Mouse (Mus musculus): ENCODE data around the gene H1fx. TPM values are rescaled to one million over a fixed set of nuclear protein-coding genes. Genes with fewer than 3 reads are reported as not detected.
"Not testable (repeated sequence)": the region's sequence is repeated elsewhere in the genome, so short reads cannot be mapped to it uniquely, and the experiment has no call there.

Gene H1fx
- polyA plus RNA-seq, 1 experiment from 2014 or later: 41.6 TPM

DNA sequence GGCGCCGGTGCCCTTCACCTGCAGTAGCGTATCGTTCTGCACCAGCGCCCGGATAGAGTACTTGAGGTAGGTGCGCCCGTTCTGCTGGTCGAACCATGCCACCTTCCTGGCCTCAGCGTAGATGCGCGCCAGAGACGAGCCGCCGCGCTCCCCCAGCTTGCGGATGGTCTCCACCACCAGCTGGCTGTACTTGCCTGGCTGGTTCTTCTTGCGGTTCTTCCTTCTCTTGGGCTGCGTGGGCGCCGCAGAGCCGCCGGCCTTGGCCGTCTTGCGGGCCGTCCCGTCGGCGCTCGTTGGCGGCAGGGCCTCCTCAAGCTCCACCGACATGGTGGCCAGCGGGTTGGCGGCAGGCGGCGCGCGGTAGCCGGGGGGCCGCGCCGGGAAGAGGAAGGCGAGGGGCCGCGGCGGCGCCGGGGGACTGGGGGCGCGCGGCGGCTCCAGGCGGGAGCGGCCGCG, 379 bp downstream of the H1fx start:
- H3K36me3 ChIP-seq: peaks cover 14% of the 10 kb centered on the region
- H3K27ac ChIP-seq (replicated peaks): peak overlapping the region; percentile 90
- H3K4me1 ChIP-seq: peaks cover 21% of the 10 kb centered on the region
- WGBS: under 1% methylated on average over 44 of the region's 56 CpGs
- H3K4me3 ChIP-seq (replicated peaks): peak overlapping the region; percentile 88
- H3K9me3 ChIP-seq (replicated peaks): no peaks in the 10 kb centered on the region
- H3K4me2 ChIP-seq (replicated peaks): peak overlapping the region; percentile 76
- H3K9ac ChIP-seq: peak overlapping the region; percentile 76
- ATAC-seq (ENCODE audit: insufficient number of reproducible peaks, low FRiP score, low TSS enrichment, low read depth): peak; percentile 27; the same call in 1 of the 2 replicates
- H3K27me3 ChIP-seq: no peaks in the 10 kb centered on the region

DNA sequence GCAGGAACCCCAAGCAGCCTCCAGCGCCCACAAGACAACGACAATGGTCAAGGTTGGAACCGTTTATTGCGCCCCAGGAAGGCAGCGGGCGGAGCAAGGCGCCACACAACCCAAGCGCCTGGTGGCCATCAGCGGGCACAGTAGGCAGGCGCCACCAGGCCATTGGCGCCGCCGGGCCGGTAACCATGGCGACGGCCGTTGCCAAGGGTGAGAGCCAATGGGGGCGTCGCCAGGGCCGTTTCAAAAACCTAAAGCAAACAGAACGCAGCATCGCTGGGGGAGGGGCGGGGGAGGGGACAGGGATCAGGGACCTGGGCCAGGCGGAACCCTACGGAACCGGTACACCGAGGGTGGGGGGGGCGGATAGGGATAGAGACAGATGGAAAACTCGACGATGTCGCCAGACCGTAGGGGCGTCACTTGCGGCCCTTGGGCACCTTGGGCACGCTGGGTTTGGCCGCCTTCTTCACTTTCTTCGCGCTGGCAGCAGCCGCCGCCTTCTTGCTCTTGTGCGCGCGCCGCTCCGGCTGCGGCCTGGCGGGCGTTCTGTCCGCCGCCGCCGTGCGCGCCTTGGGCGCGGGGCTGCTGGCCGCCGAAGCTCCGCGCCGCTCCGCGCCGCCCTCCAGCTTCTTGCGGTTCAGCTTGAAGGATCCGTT, 935 bp downstream of the H1fx start:
- under 1% methylated on average over 63 of the region's 66 CpGs for WGBS
- Histone ChIP-seq H3K4me1 (peaks cover 21% of the 10 kb centered on the region), H3K36me3 (peaks cover 14% of the 10 kb centered on the region)

DNA sequence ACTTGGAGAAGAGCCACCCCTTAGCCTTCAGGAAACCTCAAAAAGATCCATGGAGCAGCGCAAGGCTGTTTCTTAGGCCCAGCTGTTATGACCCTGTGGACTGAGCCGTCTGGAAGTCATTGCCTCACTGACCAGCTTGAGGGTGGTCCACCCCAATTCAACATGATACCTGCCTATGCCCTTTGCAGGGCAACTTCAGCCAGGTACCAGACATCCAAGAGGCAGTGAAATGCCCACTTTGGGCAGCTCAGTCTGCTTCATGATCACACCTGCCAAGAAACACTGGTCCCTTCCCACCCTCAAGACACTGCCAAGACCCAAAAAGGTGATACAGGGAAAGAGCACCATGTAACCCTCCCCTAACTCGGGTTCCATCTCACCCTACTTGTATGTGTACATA, 1.7 kb downstream of the H1fx start:
- Histone ChIP-seq H3K27me3 (no peaks in the 10 kb centered on the region), H3K4me1 (peaks cover 21% of the 10 kb centered on the region), H3K27ac (replicated peaks) (peak overlapping the region; percentile 30; the same call in 1 of the 2 replicates), H3K9me3 (replicated peaks) (no peaks in the 10 kb centered on the region), H3K36me3 (peaks cover 8% of the 10 kb centered on the region), H3K4me3 (replicated peaks) (peak overlapping the region; percentile 88), H3K4me2 (replicated peaks) (peak overlapping the region; percentile 76), H3K9ac (no peak overlapping the region)
- WGBS: 68% methylated on average over 3 of the region's 3 CpGs
- no peak for ATAC-seq (ENCODE audit: insufficient number of reproducible peaks, low FRiP score, low TSS enrichment, low read depth)

More for the DNA sequence above, 935 bp downstream of the H1fx start:
- peak overlapping the region; percentile 76 for H3K4me2 ChIP-seq (replicated peaks)
- H3K9ac ChIP-seq: peak overlapping the region; percentile 76
- no peaks in the 10 kb centered on the region for H3K9me3 ChIP-seq (replicated peaks)
- ATAC-seq (ENCODE audit: insufficient number of reproducible peaks, low FRiP score, low TSS enrichment, low read depth): peak; percentile 87
- H3K27me3 ChIP-seq: no peaks in the 10 kb centered on the region
- peak overlapping the region; percentile 90 for H3K27ac ChIP-seq (replicated peaks)
- peak overlapping the region; percentile 88 for H3K4me3 ChIP-seq (replicated peaks)

DNA sequence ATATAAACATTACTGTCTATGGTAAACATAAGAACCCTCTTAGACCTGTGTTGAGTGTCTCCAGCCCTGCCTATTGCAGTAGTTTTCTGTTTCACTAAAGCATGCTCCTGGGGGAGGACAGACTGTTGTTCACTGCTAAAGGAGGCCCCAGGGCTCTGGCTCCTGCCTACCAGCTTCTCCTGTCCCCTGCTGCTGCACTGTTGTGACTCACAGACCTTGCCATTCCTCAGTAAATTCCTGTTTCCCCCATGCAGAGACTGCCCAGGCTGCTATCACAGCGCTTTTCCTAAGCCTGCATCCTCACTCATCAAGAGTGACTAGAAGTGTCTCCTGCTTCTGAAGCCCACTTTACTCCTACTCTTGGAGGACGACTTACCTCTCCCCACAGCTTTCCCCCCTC, 11.4 kb downstream of the H1fx start:
- H3K36me3 ChIP-seq: no peaks in the 10 kb centered on the region
- 23% methylated on average over 2 of the region's 2 CpGs for WGBS
- H3K4me3 ChIP-seq (replicated peaks): no peak overlapping the region
- H3K27me3 ChIP-seq: no peaks in the 10 kb centered on the region
- H3K4me2 ChIP-seq (replicated peaks): no peak overlapping the region
- no peak for ATAC-seq (ENCODE audit: insufficient number of reproducible peaks, low FRiP score, low TSS enrichment, low read depth)
- H3K27ac ChIP-seq (replicated peaks): no peak overlapping the region
- H3K4me1 ChIP-seq: no peaks in the 10 kb centered on the region
- no peak overlapping the region for H3K9ac ChIP-seq
- H3K9me3 ChIP-seq (replicated peaks): no peaks in the 10 kb centered on the region

DNA sequence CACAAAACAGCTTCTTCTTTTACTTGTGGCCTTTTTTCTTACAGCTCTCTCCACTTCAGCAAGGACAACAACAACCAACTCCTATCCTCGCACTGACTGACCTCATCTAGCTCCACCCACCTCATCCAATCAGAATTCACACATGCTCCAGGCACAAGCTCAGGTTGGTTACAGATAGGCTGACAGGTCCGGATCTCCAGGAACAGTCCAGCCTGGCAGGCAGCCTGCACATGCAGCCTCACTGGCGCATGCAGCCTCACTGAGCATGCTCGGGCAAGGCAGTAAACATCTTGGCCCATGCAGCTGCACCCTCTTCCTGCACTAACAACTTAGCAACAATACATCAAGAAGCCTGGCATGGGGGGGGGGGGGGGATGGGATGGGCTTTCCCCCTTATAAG, 19.0 kb downstream of the H1fx start:
- H3K27me3 ChIP-seq; H3K27ac ChIP-seq (replicated peaks); H3K4me2 ChIP-seq (replicated peaks); H3K4me1 ChIP-seq; H3K36me3 ChIP-seq; H3K4me3 ChIP-seq (replicated peaks); ATAC-seq (ENCODE audit: insufficient number of reproducible peaks, low FRiP score, low TSS enrichment, low read depth); H3K9ac ChIP-seq; H3K9me3 ChIP-seq (replicated peaks): not testable (repeated sequence)
- WGBS: 65% methylated on average over 4 of the region's 4 CpGs

DNA sequence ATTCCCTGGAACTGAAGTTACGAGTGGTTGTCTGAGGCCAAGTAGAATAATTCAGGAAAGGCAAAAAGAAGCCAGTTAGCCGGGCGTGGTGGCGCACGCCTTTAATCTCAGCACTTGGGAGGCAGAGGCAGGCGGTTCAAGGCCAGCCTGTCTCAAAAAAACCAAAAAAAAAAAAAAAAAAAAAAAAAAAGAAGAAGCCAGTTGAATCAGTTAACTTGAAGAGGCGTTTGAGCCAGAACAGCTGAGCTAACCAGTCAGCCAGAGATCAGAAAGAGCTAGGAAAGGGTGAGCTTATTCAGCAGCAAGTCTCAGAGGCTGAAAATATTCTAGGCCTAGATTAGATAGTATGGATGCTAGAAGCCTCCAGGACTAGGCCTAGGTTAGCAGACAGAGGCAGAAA, 39.3 kb downstream of the H1fx start:
- ATAC-seq (ENCODE audit: insufficient number of reproducible peaks, low FRiP score, low TSS enrichment, low read depth): no peak
- no peak overlapping the region for H3K9ac ChIP-seq
- H3K4me2 ChIP-seq (replicated peaks): no peak overlapping the region
- no peaks in the 10 kb centered on the region for H3K36me3 ChIP-seq
- H3K9me3 ChIP-seq (replicated peaks): no peaks in the 10 kb centered on the region
- H3K4me1 ChIP-seq: no peaks in the 10 kb centered on the region
- no peak overlapping the region for H3K4me3 ChIP-seq (replicated peaks)
- no peaks in the 10 kb centered on the region for H3K27me3 ChIP-seq
- 82% methylated on average over 7 of the region's 7 CpGs for WGBS
- H3K27ac ChIP-seq (replicated peaks): no peak overlapping the region

DNA sequence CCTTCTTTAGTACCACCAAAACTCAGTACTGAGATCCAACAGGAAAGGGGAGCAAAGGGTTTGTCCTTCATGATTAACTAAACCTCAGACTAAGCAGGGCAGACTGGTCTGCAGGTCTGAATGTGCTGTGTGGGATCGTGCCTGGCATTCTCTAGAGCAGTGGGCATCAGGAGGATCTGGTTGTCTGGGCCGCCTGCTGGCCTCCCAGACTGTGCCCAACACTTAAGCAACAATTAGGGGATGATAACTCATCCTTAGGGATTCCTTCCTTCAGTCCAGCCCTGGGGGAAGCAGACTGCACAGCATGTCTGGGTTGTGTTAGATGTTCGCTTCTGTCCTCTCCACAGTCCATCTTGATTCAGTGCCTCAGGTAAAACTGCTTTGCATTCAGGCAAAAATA, 42.5 kb downstream of the H1fx start:
- Histone ChIP-seq H3K4me3 (replicated peaks) (no peak overlapping the region), H3K9me3 (replicated peaks) (no peaks in the 10 kb centered on the region), H3K27ac (replicated peaks) (no peak overlapping the region), H3K36me3 (peaks cover 26% of the 10 kb centered on the region), H3K9ac (no peak overlapping the region), H3K27me3 (no peaks in the 10 kb centered on the region), H3K4me2 (replicated peaks) (no peak overlapping the region), H3K4me1 (no peaks in the 10 kb centered on the region)
- WGBS: 82% methylated on average over 3 of the region's 3 CpGs
- no peak for ATAC-seq (ENCODE audit: insufficient number of reproducible peaks, low FRiP score, low TSS enrichment, low read depth)

DNA sequence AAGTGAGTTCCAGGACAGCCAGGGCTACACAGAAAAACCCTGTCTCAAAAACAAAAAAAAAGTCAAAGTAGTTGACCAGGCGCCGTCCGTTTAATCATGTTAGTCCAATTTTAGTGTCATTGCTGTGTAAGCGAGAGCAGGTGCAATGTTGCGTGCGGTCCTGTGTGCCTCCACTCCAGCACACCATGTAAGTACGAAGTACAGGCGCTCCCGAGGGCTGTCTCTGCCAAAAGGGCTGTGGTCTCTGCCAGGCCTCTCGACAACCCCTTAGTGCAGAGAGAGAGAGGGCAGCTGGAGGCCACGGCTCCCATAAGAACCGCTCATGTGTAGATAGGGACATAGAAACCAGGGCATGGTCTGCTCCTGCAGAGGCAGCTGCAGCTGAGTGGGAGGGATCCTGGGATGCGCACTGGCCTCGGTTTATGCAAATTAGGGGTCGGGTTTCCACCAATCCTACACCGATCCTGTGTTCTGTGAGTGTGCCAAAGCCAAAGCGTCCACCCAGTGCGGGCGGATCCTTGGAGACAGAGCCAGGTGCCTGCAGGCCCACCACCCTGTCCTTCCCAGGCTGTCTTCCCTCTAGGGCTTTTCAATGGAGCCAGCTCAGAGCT, 44.2 kb downstream of the H1fx start:
- H3K9me3 ChIP-seq (replicated peaks): no peaks in the 10 kb centered on the region
- no peaks in the 10 kb centered on the region for H3K4me1 ChIP-seq
- H3K36me3 ChIP-seq: peaks cover 41% of the 10 kb centered on the region
- no peaks in the 10 kb centered on the region for H3K27me3 ChIP-seq
- no peak overlapping the region for H3K4me3 ChIP-seq (replicated peaks)
- no peak overlapping the region for H3K4me2 ChIP-seq (replicated peaks)
- peak; percentile 90 for ATAC-seq (ENCODE audit: insufficient number of reproducible peaks, low FRiP score, low TSS enrichment, low read depth)
- 45% methylated on average over 19 of the region's 19 CpGs for WGBS
- no peak overlapping the region for H3K9ac ChIP-seq
- no peak overlapping the region for H3K27ac ChIP-seq (replicated peaks)

DNA sequence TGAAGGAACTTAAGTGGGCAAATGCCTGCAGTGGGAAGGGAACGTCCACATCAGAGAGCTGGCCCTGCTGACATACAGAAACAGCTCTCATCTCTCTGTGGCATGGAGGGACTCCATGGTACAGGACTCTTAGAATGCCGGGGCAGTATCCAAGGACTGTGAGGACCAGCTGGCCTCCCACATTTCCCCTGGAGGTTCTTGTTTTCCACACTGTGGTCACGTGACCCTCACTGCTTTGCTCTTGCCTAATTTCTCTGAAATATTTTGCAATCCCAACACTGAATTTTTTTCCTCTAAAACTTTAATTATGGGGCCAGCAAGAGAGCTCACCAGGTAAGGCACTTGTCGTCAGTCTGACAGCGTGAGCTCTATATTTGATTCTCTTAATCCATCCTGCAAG, 46.4 kb downstream of the H1fx start:
- H3K4me3 ChIP-seq (replicated peaks): no peak overlapping the region
- H3K36me3 ChIP-seq: peaks cover 54% of the 10 kb centered on the region
- no peak for ATAC-seq (ENCODE audit: insufficient number of reproducible peaks, low FRiP score, low TSS enrichment, low read depth)
- no peaks in the 10 kb centered on the region for H3K27me3 ChIP-seq
- H3K9me3 ChIP-seq (replicated peaks): no peaks in the 10 kb centered on the region
- no peak overlapping the region for H3K27ac ChIP-seq (replicated peaks)
- H3K4me2 ChIP-seq (replicated peaks): no peak overlapping the region
- 71% methylated on average over 5 of the region's 5 CpGs for WGBS
- H3K9ac ChIP-seq: no peak overlapping the region
- H3K4me1 ChIP-seq: no peaks in the 10 kb centered on the region

Small RNAs within 50 kb of the gene (microRNA-seq; reads per million reads assigned to microRNA genes)
- 1.4 reads per million for gene Gm47286 (ENCODE audit: borderline number of aligned reads)

Other genes starting within 250 kb of the H1fx start
- 0.83 and 0.97 TPM in 2 replicates for gene Gp9, start 203.6 kb downstream of the H1fx start, polyA plus RNA-seq (2015; fragmentation: Nextera tagmentation; extraction: Ambion mirVana)
- gene Rab43, start 169.5 kb downstream of the H1fx start, polyA plus RNA-seq (2015; fragmentation: Nextera tagmentation; extraction: Ambion mirVana): 11.5 and 18.0 TPM in 2 replicates
- 3.4 and 5.9 TPM in 2 replicates for gene Gm45140, start 145.8 kb downstream of the H1fx start, polyA plus RNA-seq (2015; fragmentation: Nextera tagmentation; extraction: Ambion mirVana)
- 45.8 and 48.7 TPM in 2 replicates for gene Isy1, start 142.8 kb downstream of the H1fx start, polyA plus RNA-seq (2015; fragmentation: Nextera tagmentation; extraction: Ambion mirVana)
- 999 and 1,010 TPM in 2 replicates for gene Cnbp, start 130.5 kb downstream of the H1fx start, polyA plus RNA-seq (2015; fragmentation: Nextera tagmentation; extraction: Ambion mirVana)
- 172 and 173 TPM in 2 replicates for gene Copg1, start 93.8 kb downstream of the H1fx start, polyA plus RNA-seq (2015; fragmentation: Nextera tagmentation; extraction: Ambion mirVana)
- gene Hmces, start 67.7 kb downstream of the H1fx start, polyA plus RNA-seq (2015; fragmentation: Nextera tagmentation; extraction: Ambion mirVana): 51.5 and 53.5 TPM in 2 replicates
- 218 and 225 TPM in 2 replicates for gene Rab7, start 63.6 kb upstream of the H1fx start, polyA plus RNA-seq (2015; fragmentation: Nextera tagmentation; extraction: Ambion mirVana)
- 376 and 384 TPM in 2 replicates for gene Rpn1, start 102.8 kb upstream of the H1fx start, polyA plus RNA-seq (2015; fragmentation: Nextera tagmentation; extraction: Ambion mirVana)
- gene Gata2, start 212.3 kb upstream of the H1fx start, polyA plus RNA-seq (2015; fragmentation: Nextera tagmentation; extraction: Ambion mirVana): 43.8 and 56.3 TPM in 2 replicates
- gene Dnajb8, start 240.6 kb upstream of the H1fx start, polyA plus RNA-seq (2015; fragmentation: Nextera tagmentation; extraction: Ambion mirVana): not detected in 2 replicates

Data from embryonic facial prominence, embryonic 15.5 days (tissue).